Mouse (Mus musculus) left cerebral cortex, postnatal 10 days (tissue): ENCODE measurements around the gene Hoxb4. TPM values are rescaled to one million over a fixed set of nuclear protein-coding genes. Genes with fewer than 3 reads are reported as not detected.
A peak's percentile ranks its signal among the peaks of the same experiment; 100 is the strongest.

Experiments
- DNase-seq, 2 experiments: peaks; one replicate each; pipeline ENCODE4 v3.0.0; 2021 to 2022; ENCODE audit warnings: low spot score in 2 of 2, mixed read lengths in 1 of 2; ENCODE audit errors: extremely low spot score in 1 of 2
- intact Hi-C: fragments of 180-260 bp; cut with DNase I; formaldehyde crosslinking; loops from one replicate; pipeline ENCODE4 v1.15.1; 2025
- microRNA-seq: library from miRNA; unstranded; fragments of <30 nt; microRNA quantifications from one replicate; pipeline ENCODE4 v1.2.0, GENCODE M21; 2022
- total RNA-seq, 2 experiments: library from RNA; stranded (reverse); gene quantifications; 2 replicates each; pipeline ENCODE4 v1.2.3; 2021

Gene Hoxb4
- total RNA-seq, 2 experiments from 2014 or later = not detected

DNA sequence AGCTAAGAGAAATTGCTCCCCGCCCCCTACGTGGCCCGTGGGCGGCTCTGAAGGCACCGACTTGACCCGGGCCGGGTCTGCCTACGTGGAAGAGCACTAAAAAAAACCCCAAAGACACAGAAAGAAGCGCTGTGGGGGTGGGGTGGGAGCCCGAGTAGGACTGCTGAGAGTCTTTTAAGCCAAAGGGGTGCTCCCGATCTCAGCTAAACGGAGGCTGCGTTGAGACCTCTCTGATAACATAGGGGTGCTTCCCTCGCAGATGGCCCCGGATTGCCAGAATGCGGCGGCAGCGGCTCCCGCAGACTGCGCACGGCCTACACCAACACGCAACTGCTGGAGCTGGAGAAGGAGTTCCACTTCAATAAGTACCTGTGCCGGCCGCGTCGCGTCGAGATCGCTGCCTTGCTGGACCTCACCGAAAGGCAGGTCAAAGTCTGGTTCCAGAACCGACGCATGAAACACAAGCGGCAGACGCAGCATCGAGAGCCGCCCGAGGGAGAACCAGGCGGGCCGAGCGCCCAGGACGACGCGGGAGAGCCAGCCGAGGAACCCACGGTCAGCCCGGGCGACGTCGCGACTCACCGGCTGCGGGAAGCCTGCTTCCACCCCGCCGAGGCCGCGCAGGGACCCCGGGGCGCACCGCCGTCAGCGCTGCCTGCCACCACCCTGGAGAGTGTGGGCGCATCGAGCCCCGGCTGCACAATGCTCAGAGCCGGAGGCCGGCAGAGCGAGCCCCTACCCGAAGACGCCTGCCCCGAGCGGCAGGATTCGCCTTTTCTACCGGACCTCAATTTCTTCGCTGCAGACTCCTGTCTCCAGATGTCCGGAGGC lies 34.8 kb downstream of the Hoxb4 start:
- intact Hi-C loops = loop anchor here (5.0 to 10.0 kb wide), 2 partner anchors 61 to 178 kb away; partner anchors contain the start of gene Hoxb6
- DNase-seq = no peak

DNA sequence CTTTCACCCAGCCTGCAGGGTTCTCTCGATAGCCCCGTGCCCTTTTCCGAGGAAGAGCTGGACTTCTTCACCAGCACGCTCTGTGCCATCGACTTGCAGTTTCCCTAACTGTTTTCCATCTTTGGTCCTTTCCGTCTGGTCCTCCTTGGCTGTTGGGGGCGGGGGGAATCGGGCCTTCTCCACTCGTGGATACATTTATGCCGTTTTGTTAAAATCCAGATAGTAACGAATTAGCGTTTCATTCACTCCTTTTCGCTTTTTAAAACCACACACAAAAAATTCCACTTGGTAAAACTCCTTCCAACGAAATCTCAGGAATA lies 35.4 kb downstream of the Hoxb4 start:
- no peak for DNase-seq
- intact Hi-C loops = loop anchor here (5.0 to 10.0 kb wide), 2 partner anchors 61 to 179 kb away; partner anchors contain the start of gene Hoxb6

DNA sequence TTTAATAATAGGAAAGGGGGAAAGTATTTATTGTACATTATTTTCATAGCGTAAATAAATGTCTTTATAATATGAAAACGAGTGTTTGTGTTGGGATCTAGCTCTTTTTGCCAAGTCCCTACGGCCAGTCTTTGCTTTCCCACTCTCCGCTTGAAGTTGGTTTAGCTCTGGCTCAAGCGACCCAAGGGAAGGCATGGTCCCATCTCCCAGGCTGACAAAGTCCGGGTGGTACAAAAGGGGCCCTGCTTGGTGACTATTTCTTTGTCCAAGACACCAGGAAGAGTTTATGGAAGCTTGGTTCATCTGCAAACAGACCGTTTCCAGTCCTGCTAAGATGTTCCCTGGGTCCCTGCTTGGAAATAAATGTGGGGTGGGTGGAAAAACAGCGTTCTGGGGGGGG lies 35.9 kb downstream of the Hoxb4 start:
- DNase-seq = no peak
- intact Hi-C loops = loop anchor here (5.0 to 10.0 kb wide), 2 partner anchors 62 to 179 kb away; partner anchors contain the start of gene Hoxb6

DNA sequence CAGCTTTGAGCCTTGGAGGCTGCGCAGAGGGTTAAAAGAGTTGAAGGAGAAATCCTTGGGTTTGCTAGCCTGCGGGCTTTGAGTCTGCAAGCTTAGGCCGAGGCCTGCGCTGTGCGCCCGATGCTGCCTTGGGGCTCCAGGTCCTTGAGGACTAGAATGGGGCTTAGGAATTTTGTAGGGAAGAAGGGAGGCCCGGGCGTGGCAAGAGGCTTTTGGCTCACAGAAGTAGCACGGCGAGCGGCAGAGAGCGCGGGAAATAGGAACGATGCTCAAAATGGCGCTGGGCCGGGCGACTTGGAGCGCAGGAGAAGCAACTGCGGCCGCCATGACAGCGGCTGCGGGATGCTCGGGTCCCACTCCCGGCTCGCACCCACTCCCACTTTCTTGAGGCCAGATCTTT lies 36.3 kb downstream of the Hoxb4 start:
- intact Hi-C loops = loop anchor here (5.0 to 10.0 kb wide), 2 partner anchors 62 to 180 kb away; partner anchors contain the start of gene Hoxb6

DNA sequence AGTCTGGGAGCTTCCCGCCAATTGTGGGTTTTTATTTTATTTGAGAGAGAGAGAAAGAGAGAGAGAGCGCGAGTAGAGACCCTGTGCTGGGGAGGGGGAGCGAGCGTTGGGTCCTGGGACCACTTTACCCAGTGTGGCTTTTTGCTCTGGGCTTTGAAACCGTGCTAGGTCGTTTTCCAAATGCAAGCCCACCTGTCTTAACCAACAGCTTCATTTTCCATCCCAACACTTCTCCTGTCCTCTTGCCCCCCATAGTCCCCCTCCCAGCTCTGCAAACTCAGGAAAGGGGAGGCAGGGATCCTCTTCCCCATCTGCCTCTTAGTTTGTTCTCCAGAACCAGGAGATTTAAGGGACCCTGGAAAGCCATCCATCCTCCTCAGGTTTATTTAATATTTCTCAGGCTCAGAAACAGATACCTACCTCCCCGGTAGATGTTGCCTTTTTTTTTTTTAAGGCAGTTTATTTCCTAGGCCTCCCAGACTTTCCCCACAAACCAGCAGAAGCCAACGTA lies 36.8 kb downstream of the Hoxb4 start:
- intact Hi-C loops = loop anchor here (5.0 to 10.0 kb wide), 2 partner anchors 63 to 180 kb away; partner anchors contain the start of gene Hoxb6
- DNase-seq = no peak

More for the DNA sequence above, 36.3 kb downstream of the Hoxb4 start:
- DNase-seq = no peak

DNA sequence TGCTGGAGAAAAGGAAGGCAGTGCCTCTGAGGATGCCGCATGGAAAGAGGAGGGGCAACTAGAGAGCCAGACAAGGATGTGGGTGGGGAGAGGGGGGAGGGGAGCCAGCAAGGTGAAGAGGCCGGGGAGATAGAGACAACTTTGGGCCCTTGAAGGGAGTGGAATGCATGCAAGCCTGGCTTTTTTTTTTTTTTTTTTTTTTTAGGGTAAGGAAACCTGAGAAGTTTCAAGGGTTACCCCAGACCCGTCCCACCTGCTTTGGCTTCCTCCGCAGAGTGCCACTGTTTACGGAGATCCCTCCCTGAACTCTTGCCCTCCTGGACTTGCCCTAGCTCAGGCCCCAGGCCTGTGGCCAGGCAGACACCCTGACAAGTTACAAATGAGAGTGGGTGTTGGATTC lies 45.7 kb downstream of the Hoxb4 start:
- no peak for DNase-seq
- intact Hi-C loops = no loop called here

DNA sequence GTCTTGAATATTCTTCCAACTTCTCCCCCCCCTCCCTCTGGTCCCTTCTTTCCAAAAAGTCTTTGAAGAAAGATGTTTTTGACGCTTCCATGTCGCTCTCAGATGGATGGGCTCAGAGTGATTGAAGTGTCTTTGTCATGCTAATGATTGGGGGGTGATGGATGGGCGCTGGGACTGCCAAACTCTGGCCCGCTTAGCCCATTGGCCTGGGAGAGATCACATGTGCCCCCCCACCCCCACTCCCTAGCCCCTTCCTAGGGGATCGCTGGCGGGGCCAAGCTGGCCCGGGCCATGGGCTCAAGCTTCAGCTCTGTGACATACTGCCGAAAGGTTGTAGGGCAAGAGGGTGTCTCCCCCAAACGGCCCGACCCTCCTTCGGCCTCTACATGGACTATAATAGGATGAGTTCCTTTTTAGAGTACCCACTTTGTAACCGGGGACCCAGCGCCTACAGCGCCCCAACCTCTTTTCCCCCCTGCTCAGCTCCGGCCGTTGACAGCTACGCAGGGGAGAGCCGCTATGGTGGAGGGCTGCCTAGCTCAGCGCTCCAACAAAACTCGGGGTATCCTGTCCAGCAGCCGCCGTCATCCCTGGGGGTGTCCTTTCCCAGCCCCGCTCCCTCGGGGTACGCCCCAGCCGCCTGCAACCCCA lies 47.5 kb downstream of the Hoxb4 start, which contains the start of gene Hoxb1:
Gene Hoxb1 (plus strand): TSS at position 312 of the 651 bp plus-strand sequence.
- intact Hi-C loops = no loop called here
- DNase-seq = no peak

DNA sequence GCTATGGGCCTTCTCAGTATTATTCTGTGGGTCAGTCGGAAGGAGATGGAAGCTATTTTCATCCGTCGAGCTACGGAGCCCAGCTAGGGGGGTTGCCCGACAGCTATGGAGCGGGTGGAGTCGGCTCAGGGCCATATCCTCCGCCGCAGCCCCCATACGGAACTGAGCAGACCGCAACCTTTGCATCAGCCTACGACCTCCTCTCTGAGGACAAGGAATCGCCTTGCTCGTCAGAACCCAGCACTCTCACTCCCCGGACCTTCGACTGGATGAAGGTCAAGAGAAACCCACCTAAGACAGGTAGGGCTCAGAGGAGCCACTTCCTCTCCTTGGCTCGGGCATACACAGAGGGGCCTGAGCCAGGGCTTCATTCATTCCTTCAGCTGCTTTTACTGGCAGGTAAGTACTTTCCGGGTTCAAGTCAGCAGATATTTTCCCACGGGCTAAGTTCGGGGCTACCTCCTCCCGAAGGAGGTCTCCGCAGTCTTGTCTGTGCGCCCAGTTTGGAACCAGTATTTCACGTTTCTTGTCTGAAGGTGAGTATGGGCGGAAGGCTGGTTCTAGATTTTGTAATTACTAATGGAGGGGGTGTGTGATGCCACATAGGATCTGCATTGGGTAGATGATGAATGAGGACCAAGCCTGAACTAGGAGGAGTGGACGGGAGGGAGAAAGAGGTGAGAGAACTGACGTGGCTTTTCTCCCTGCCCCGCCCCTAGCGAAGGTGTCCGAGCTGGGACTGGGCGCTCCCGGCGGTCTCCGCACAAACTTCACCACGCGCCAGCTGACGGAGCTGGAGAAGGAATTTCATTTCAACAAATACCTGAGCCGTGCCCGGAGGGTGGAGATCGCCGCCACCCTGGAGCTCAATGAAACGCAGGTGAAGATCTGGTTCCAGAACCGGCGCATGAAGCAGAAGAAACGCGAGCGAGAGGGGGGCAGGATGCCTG lies 48.3 kb downstream of the Hoxb4 start:
- DNase-seq = no peak
- intact Hi-C loops = no loop called here

DNA sequence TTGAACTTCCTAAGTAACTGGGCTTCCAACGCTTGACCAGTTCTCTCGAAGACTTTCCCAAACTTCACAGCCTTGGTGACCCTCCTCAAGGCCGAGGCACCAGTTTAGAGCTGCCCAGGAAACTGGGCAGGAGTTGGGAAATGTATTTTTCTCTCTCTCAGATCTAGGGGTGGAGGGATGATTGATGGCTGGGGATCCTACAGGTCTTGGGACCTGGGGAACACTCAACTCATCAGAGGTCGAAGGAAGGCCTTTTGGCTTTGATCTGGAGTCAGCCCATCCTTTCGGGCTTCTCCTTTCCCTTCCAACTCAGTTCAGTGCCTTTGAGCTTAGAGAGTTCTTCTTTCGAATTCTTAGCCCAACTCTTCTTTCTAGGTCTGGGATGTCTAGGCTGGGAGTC lies 49.1 kb downstream of the Hoxb4 start:
- intact Hi-C loops = no loop called here

DNA sequence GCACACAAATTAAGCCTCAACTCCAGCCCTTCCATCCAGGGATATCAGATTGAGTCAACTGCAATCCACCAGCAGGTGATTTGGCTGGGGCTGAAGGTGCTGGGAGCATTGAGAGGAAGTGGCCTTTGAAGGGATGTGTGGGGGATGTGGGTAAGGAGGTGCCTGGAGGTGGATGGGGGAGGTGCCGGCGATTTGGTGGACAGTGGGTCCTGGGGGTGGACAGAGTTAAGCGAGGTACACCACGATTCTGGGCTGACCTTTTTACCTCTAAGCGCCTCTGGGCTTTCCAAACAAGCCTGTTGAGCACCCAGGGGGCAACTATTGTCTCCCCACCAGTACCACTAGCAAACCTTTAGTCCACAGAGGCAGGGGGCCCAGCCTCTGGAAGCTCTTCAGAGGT lies 50.6 kb downstream of the Hoxb4 start:
- DNase-seq = no peak
- intact Hi-C loops = no loop called here

More for the DNA sequence above, 49.1 kb downstream of the Hoxb4 start:
- no peak for DNase-seq

DNA sequence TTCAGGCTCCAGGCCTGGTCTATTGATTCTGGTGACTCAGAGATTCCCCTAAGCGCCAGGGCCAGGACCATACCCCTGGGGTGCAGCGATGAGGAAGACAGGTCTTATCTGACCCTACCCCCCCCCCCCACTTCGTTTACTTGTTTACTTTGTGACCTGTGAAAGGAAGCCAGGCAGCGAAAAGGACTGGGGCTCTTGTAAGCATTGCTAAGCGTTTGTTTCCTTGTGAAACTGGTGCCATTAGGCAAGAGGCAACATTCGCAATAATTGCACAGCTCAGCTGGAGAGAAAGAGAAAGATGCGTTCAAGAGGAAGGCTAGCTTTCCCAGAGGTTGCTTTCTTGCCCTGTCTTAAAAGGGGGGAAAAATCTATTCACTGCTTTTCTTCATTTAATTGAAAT lies 51.1 kb downstream of the Hoxb4 start:
- no peak for DNase-seq
- intact Hi-C loops = no loop called here

Small RNAs within 50 kb of the gene (microRNA-seq; reads per million reads assigned to microRNA genes)
- 3.7 reads per million, percentile 9 among the genes with 10 or more reads in this experiment for gene Mir10a

Other genes with a start within 250 kb of the Hoxb4 start
- gene Atp5g1, start 242.6 kb upstream of the Hoxb4 start, total RNA-seq = 100 to 1,000 TPM; 556 to 586 TPM
- gene Calcoco2, start 206.3 kb upstream of the Hoxb4 start, total RNA-seq = not detected
- under 1 TPM; 0.24 to 0.53 TPM for gene Ttll6, start 184.5 kb upstream of the Hoxb4 start, total RNA-seq
- not detected for gene Hoxb13, start 124.0 kb upstream of the Hoxb4 start, total RNA-seq
- not detected for gene Hoxb9, start 46.8 kb upstream of the Hoxb4 start, total RNA-seq
- not detected for gene Hoxb8, start 36.4 kb upstream of the Hoxb4 start, total RNA-seq
- not detected for gene Hoxb7, start 31.6 kb upstream of the Hoxb4 start, total RNA-seq
- not detected for gene Hoxb6, start 25.8 kb upstream of the Hoxb4 start, total RNA-seq
- not detected for gene Hoxb5, start 14.9 kb upstream of the Hoxb4 start, total RNA-seq
- not detected for gene Hoxb3, start 5.1 kb downstream of the Hoxb4 start, total RNA-seq
- gene Hoxb2, start 32.3 kb downstream of the Hoxb4 start, total RNA-seq = not detected
- not detected for gene Hoxb1, start 47.5 kb downstream of the Hoxb4 start, total RNA-seq
- gene Skap1, start 146.3 kb downstream of the Hoxb4 start, total RNA-seq = 1 to 10 TPM; 1.3 to 1.6 TPM